Mouse (Mus musculus) CH12.LX (cell line): ENCODE measurements around the gene Maml1. TPM values are rescaled to one million over a fixed set of nuclear protein-coding genes. Genes with fewer than 3 reads are reported as not detected.

Source experiments
- DNase-seq: peaks from one replicate; pipeline ENCODE4 v3.0.0-alpha.2; 2013; ENCODE audit errors: extremely low read depth
- H3K27ac ChIP-seq: 2 replicates; pipeline ENCODE4 v1.5.1; 2012; ENCODE audit warnings: low read depth, mild to moderate bottlenecking, control low read depth, moderate library complexity; ENCODE audit not compliant: insufficient read depth
- H3K27me3 ChIP-seq: replicated peaks from 2 replicates; pipeline ENCODE3; 2012; ENCODE audit warnings: inconsistent platforms
- H3K36me3 ChIP-seq, 2 experiments: replicated peaks in 1 of 2; 2 replicates each; pipeline versions ENCODE3 to v1.6.1; 2012; ENCODE audit warnings: inconsistent platforms in 1 of 2, low read length in 1 of 2, mild to moderate bottlenecking in 1 of 2, mixed read lengths in 1 of 2, moderate library complexity in 1 of 2; ENCODE audit not compliant: control insufficient read depth in 1 of 2, insufficient read depth in 1 of 2
- H3K4me1 ChIP-seq, 2 experiments: 2 replicates each; pipeline ENCODE4 v1.6.1; 2012; ENCODE audit warnings: inconsistent platforms in 1 of 2, moderate library complexity in 1 of 2; ENCODE audit not compliant: insufficient read depth in 2 of 2, control insufficient read depth in 1 of 2
- H3K4me2 ChIP-seq: 2 replicates; pipeline ENCODE4 v1.6.1; 2012; ENCODE audit warnings: low read depth, mild to moderate bottlenecking, control low read depth; ENCODE audit not compliant: poor library complexity, insufficient read depth, severe bottlenecking
- H3K4me3 ChIP-seq, 3 experiments: fragments of 150-350 bp in 1 of 3; sonication (generic) in 1 of 3; replicated peaks in 1 of 3; 2 replicates each; pipeline versions ENCODE3 to v1.5.1; 2011 to 2012; ENCODE audit warnings: low read depth in 2 of 3, low read length in 2 of 3, mild to moderate bottlenecking in 2 of 3, moderate library complexity in 2 of 3, control low read depth in 1 of 3, improper control_type of control experiment in 1 of 3, inconsistent platforms in 1 of 3, mixed read lengths in 1 of 3; ENCODE audit not compliant: poor library complexity in 1 of 3
- H3K79me2 ChIP-seq: replicated peaks from 2 replicates; pipeline ENCODE4 v1.6.1; 2012; ENCODE audit warnings: mild to moderate bottlenecking, moderate library complexity; ENCODE audit not compliant: control insufficient read depth, poor library complexity, insufficient read depth, severe bottlenecking; ENCODE audit errors: extremely low read depth
- H3K9ac ChIP-seq: 2 replicates; pipeline ENCODE4 v1.6.1; 2012; ENCODE audit warnings: low read depth, mild to moderate bottlenecking, control low read depth, moderate library complexity; ENCODE audit not compliant: insufficient read depth
- H3K9me3 ChIP-seq: replicated peaks from 2 replicates; pipeline ENCODE3; 2012; ENCODE audit warnings: low read length, inconsistent platforms, mixed read lengths
- BHLHE40 ChIP-seq: IDR thresholded peaks from 2 replicates; pipeline ENCODE4 v1.6.1; 2011; ENCODE audit warnings: mild to moderate bottlenecking, low read depth, low read length, improper control_type of control experiment
- CHD1 ChIP-seq: IDR thresholded peaks from 2 replicates; pipeline ENCODE4 v1.6.1; 2012; ENCODE audit warnings: low read depth, low read length, improper control_type of control experiment, inconsistent platforms
- CHD2 ChIP-seq: IDR thresholded peaks from 2 replicates; pipeline ENCODE4 v1.6.1; 2011; ENCODE audit warnings: low read length, improper control_type of control experiment
- CTCF ChIP-seq, 2 experiments: IDR thresholded peaks in 1 of 2; conservative IDR thresholded peaks in 1 of 2; 2 replicates each; pipeline ENCODE4 v1.5.1; 2011 to 2012; ENCODE audit warnings: low read depth in 2 of 2, low read length in 2 of 2, improper control_type of control experiment in 1 of 2, inconsistent platforms in 1 of 2, mild to moderate bottlenecking in 1 of 2, moderate library complexity in 1 of 2
- E2F4 ChIP-seq: IDR thresholded peaks from 2 replicates; pipeline ENCODE4 v1.6.1; 2011; ENCODE audit warnings: low read depth, low read length, improper control_type of control experiment; ENCODE audit not compliant: insufficient replicate concordance
- ELF1 ChIP-seq: IDR thresholded peaks from 2 replicates; pipeline ENCODE4 v1.6.1; 2014; ENCODE audit warnings: low read depth, mild to moderate bottlenecking, inconsistent platforms, low read length, improper control_type of control experiment
- GABPA ChIP-seq: IDR thresholded peaks from 2 replicates; pipeline ENCODE4 v1.6.1; 2012; ENCODE audit warnings: low read depth, low read length, improper control_type of control experiment, inconsistent platforms; ENCODE audit not compliant: insufficient replicate concordance
- HCFC1 ChIP-seq: IDR thresholded peaks from 2 replicates; pipeline ENCODE4 v1.6.1; 2012; ENCODE audit warnings: low read depth, mild to moderate bottlenecking, inconsistent platforms, low read length, improper control_type of control experiment
- JUND ChIP-seq: conservative IDR thresholded peaks from 2 replicates; pipeline ENCODE4 v1.6.1; 2011; ENCODE audit warnings: low read depth, low read length, improper control_type of control experiment
- KAT2A ChIP-seq: IDR thresholded peaks from 2 replicates; pipeline ENCODE4 v1.6.1; 2012; ENCODE audit warnings: low read length, improper control_type of control experiment, inconsistent platforms; ENCODE audit not compliant: insufficient replicate concordance
- MAFK ChIP-seq: IDR thresholded peaks from 2 replicates; pipeline ENCODE4 v1.6.1; 2011; ENCODE audit warnings: low read length, improper control_type of control experiment; ENCODE audit not compliant: insufficient replicate concordance
- MAX ChIP-seq: IDR thresholded peaks from 2 replicates; pipeline ENCODE4 v1.6.1; 2011; ENCODE audit warnings: low read length, improper control_type of control experiment
- MAZ ChIP-seq: IDR thresholded peaks from 2 replicates; pipeline ENCODE4 v1.6.1; 2012; ENCODE audit warnings: low read depth, mild to moderate bottlenecking, inconsistent platforms, low read length, improper control_type of control experiment, moderate library complexity
- MEF2A ChIP-seq: IDR thresholded peaks from 2 replicates; pipeline ENCODE4 v1.6.1; 2014; ENCODE audit warnings: low read depth, mild to moderate bottlenecking, inconsistent platforms, low read length, improper control_type of control experiment, borderline replicate concordance
- MYC ChIP-seq: IDR thresholded peaks from 2 replicates; pipeline ENCODE4 v1.6.1; 2011; ENCODE audit warnings: low read depth, mild to moderate bottlenecking, improper control_type of control experiment, low read length
- NELFE ChIP-seq: IDR thresholded peaks from 2 replicates; pipeline ENCODE4 v1.6.1; 2011; ENCODE audit warnings: low read depth, low read length, improper control_type of control experiment
- NRF1 ChIP-seq: IDR thresholded peaks from 2 replicates; pipeline ENCODE4 v1.6.1; 2014; ENCODE audit warnings: low read depth, mild to moderate bottlenecking, inconsistent platforms, low read length, improper control_type of control experiment, moderate library complexity
- PAX5 ChIP-seq: IDR thresholded peaks from 2 replicates; pipeline ENCODE4 v1.6.1; 2012; ENCODE audit warnings: low read length, inconsistent platforms, mixed read lengths
- POLR2A ChIP-seq: IDR thresholded peaks from 2 replicates; pipeline ENCODE4 v1.6.1; 2011; ENCODE audit warnings: low read depth, mild to moderate bottlenecking, improper control_type of control experiment, low read length
- RAD21 ChIP-seq: IDR thresholded peaks from 2 replicates; pipeline ENCODE4 v1.6.1; 2011; ENCODE audit warnings: low read depth, mild to moderate bottlenecking, low read length, improper control_type of control experiment, moderate library complexity
- SIN3A ChIP-seq: IDR thresholded peaks from 2 replicates; pipeline ENCODE4 v1.6.1; 2012; ENCODE audit warnings: low read length, improper control_type of control experiment, inconsistent platforms
- SMC3 ChIP-seq: IDR thresholded peaks from 2 replicates; pipeline ENCODE4 v1.6.1; 2011; ENCODE audit warnings: low read depth, low read length, improper control_type of control experiment
- TBP ChIP-seq: conservative IDR thresholded peaks from 2 replicates; pipeline ENCODE4 v1.6.1; 2011; ENCODE audit warnings: low read depth, low read length, improper control_type of control experiment
- TCF12 ChIP-seq: IDR thresholded peaks from 2 replicates; pipeline ENCODE4 v1.6.1; 2014; ENCODE audit warnings: low read depth, mild to moderate bottlenecking, inconsistent platforms, low read length, improper control_type of control experiment
- UBTF ChIP-seq: IDR thresholded peaks from 2 replicates; pipeline ENCODE4 v1.6.1; 2012; ENCODE audit warnings: low read depth, mild to moderate bottlenecking, inconsistent platforms, low read length, improper control_type of control experiment, moderate library complexity
- USF1 ChIP-seq: IDR thresholded peaks from 2 replicates; pipeline ENCODE4 v1.6.1; 2014; ENCODE audit warnings: low read depth, mild to moderate bottlenecking, inconsistent platforms, low read length, improper control_type of control experiment
- USF2 ChIP-seq: conservative IDR thresholded peaks from 2 replicates; pipeline ENCODE4 v1.6.1; 2011; ENCODE audit warnings: low read depth, low read length, improper control_type of control experiment
- ZC3H11A ChIP-seq: IDR thresholded peaks from 2 replicates; pipeline ENCODE4 v1.6.1; 2012; ENCODE audit warnings: low read depth, mild to moderate bottlenecking, inconsistent platforms, low read length, improper control_type of control experiment
- ZKSCAN1 ChIP-seq: IDR thresholded peaks from 2 replicates; pipeline ENCODE4 v1.6.1; 2012; ENCODE audit warnings: low read depth, inconsistent platforms, low read length, improper control_type of control experiment, borderline replicate concordance
- ZMIZ1 ChIP-seq: IDR thresholded peaks from 2 replicates; pipeline ENCODE4 v1.6.1; 2012; ENCODE audit warnings: low read depth, mild to moderate bottlenecking, inconsistent platforms, low read length, improper control_type of control experiment
- ZNF384 ChIP-seq: IDR thresholded peaks from 2 replicates; pipeline ENCODE4 v1.6.1; 2012; ENCODE audit warnings: low read depth, low read length, improper control_type of control experiment, inconsistent platforms
- dilution Hi-C: fragments of 300-500 bp; cut with MboI; formaldehyde crosslinking; loops from 2 replicates; pipeline ENCODE4 v1.14.3; 2020; ENCODE audit warnings: low sequenced_read_pairs; ENCODE audit not compliant: extremely low pct_unique_long_range_greater_than_20kb, extremely low pct_ligation_motif_present
- in situ Hi-C: fragments of 300-500 bp; cut with MboI; formaldehyde crosslinking; loops from 3 replicates; pipeline ENCODE4 v1.14.3; 2019; ENCODE audit warnings: low sequenced_read_pairs, low pct_ligation_motif_present, low pct_unique_long_range_greater_than_20kb, mixed read lengths
- polyA plus RNA-seq: library from polyadenylated mRNA; unstranded; fragments of >175 nt; gene quantifications from 2 replicates; pipeline ENCODE4 v1.2.1, GENCODE M21; 2012; ENCODE audit warnings: low read depth; ENCODE audit not compliant: insufficient read length
- total RNA-seq, 2 experiments: library from RNA; depleted of rRNA; stranded (reverse); fragments of 300-350 nt in 1 of 2; fragments of >200 nt in 1 of 2; gene quantifications; 2 replicates each; pipeline ENCODE4 v1.2.3; 2012 to 2014

The Maml1 gene
- total and polyA plus RNA-seq, 3 experiments: 2.2 to 9.7 (median 5.4) TPM

DNA sequence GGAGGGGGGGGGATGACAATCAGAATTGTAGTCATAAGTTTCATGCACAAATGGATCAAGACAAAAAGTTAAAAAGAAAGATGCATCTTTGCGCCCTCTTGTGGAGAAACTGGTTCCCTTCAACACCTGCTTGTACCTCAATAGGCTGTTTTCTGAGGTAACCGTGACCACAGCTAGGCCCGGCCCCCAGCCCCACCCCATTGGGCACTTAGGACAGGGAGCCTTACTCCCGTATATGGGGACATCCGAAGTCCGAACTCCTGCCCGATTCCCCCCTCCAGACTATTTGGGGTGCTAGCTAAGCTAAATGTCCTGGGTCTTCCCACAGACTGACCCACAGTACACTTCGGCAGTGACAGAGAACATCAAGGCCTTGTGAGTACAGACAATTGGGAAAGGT is 60.7 kb downstream of the Maml1 start:
- Histone ChIP-seq H3K27me3 (no peaks in the 10 kb centered on the region), H3K9me3 (no peaks in the 10 kb centered on the region), H3K4me1 (peaks cover 22 to 57% of the 10 kb centered on the region in 2 experiments), H3K4me3 (no peak overlapping the region), H3K4me2 (no peak overlapping the region), H3K79me2 (no peaks in the 10 kb centered on the region; the same call in 1 of the 2 replicates), H3K27ac (no peak overlapping the region), H3K9ac (no peak overlapping the region), H3K36me3 (peaks cover 42 to 76% of the 10 kb centered on the region in 2 experiments)
- peak; percentile 83 for DNase-seq
- dilution Hi-C loops (no loop called here), in situ Hi-C loops (no loop called here)
- TF ChIP-seq BHLHE40 (0 out of 2 replicates have a peak, but pooled peaks have one; percentile 19), MEF2A (0 out of 2 replicates have a peak, but pooled peaks have one; percentile 17), NRF1 (no peak), SMC3 (peak; percentile 90), USF1 (no peak), RAD21 (peak; percentile 76), ELF1 (0 out of 2 replicates have a peak, but pooled peaks have one; percentile 27), NELFE (peak; percentile 56; the same call in 1 of the 2 replicates), TBP (no peak), POLR2A (no peak), CHD2 (no peak), E2F4 (no peak; the same call in 1 of the 2 replicates), HCFC1 (0 out of 2 replicates have a peak, but pooled peaks have one; percentile 10), UBTF (no peak), CTCF (conservative IDR thresholded peaks at IDR 0.05 in 1 of 2, IDR thresholded peaks at IDR 0.05 in 1 of 2; ENCODE audit: low read depth in 2 of 2, low read length in 2 of 2) (peak; percentile 59 to 86; a peak in 3 of 4 replicates), MYC (peak; percentile 62; the same call in 1 of the 2 replicates), ZMIZ1 (no peak), PAX5 (no peak), ZKSCAN1 (no peak), USF2 (no peak), MAFK (no peak), GABPA (no peak), ZNF384 (peak; percentile 32; the same call in 1 of the 2 replicates), ZC3H11A (peak; percentile 50; the same call in 1 of the 2 replicates), SIN3A (0 out of 2 replicates have a peak, but pooled peaks have one; percentile 72), MAX (0 out of 2 replicates have a peak, but pooled peaks have one; percentile 26), MAZ (peak; percentile 78; the same call in 1 of the 2 replicates), TCF12 (peak; percentile 56; the same call in 1 of the 2 replicates), KAT2A (no peak), CHD1 (no peak), JUND (0 out of 2 replicates have a peak, but pooled peaks have one; percentile 20)
